Mouse (Mus musculus) heart, postnatal 0 days (tissue): ENCODE measurements around the gene Tbx10. TPM values are rescaled to one million over a fixed set of nuclear protein-coding genes. Genes with fewer than 3 reads are reported as not detected.

ENCODE experiments used
- ATAC-seq: fragments of 200-750 bp; cut with Nextera tagmentation; 2 replicates; pipeline ENCODE4 v1.8.0; 2017; ENCODE audit warnings: low read depth, moderate number of reproducible peaks, moderate library complexity; ENCODE audit not compliant: insufficient read depth
- DNase-seq: peaks from one replicate; pipeline ENCODE4 v3.0.0-alpha.2; 2016; ENCODE audit warnings: low spot score
- H3K27ac ChIP-seq: fragments of 300-500 bp; sonication (generic); 2 replicates; pipeline ENCODE4 v1.5.1; 2014; ENCODE audit warnings: low read depth, mild to moderate bottlenecking
- H3K27me3 ChIP-seq: fragments of 300-500 bp; sonication (generic); 2 replicates; pipeline ENCODE4 v1.6.1; 2014; ENCODE audit warnings: low read length, mixed read lengths; ENCODE audit not compliant: control insufficient read depth, insufficient read depth
- H3K36me3 ChIP-seq: fragments of 300-500 bp; sonication (generic); replicated peaks from 2 replicates; pipeline ENCODE4 v1.6.1; 2014; ENCODE audit warnings: low read length, mixed read lengths; ENCODE audit not compliant: control insufficient read depth, insufficient read depth
- H3K4me1 ChIP-seq: fragments of 300-500 bp; sonication (generic); 2 replicates; pipeline ENCODE4 v1.6.1; 2014; ENCODE audit warnings: antibody characterized with exemption; ENCODE audit not compliant: control insufficient read depth, insufficient read depth
- H3K4me2 ChIP-seq: fragments of 300-500 bp; sonication (generic); 2 replicates; pipeline ENCODE4 v1.6.1; 2014; ENCODE audit warnings: low read depth, mild to moderate bottlenecking, low read length, moderate library complexity
- H3K4me3 ChIP-seq: fragments of 300-500 bp; sonication (generic); 2 replicates; pipeline ENCODE4 v1.5.1; 2014; ENCODE audit warnings: low read depth, low read length
- H3K9ac ChIP-seq: fragments of 300-500 bp; sonication (generic); replicated peaks from 2 replicates; pipeline ENCODE4 v1.6.1; 2014; ENCODE audit warnings: low read depth, low read length, mixed read lengths
- H3K9me3 ChIP-seq: fragments of 300-500 bp; sonication (generic); replicated peaks from 2 replicates; pipeline ENCODE4 v1.6.1; 2016; ENCODE audit warnings: low read length; ENCODE audit not compliant: control insufficient read depth
- CTCF ChIP-seq: IDR thresholded peaks from 2 replicates; pipeline ENCODE4 v1.5.1; 2016; ENCODE audit warnings: antibody characterized with exemption, control low read depth, low read depth
- EP300 ChIP-seq: IDR thresholded peaks from 2 replicates; pipeline ENCODE4 v1.6.1; 2016; ENCODE audit warnings: antibody characterized with exemption, low read depth
- WGBS: fragments of 180-500 bp; shearing (Covaris S2); extraction: QIAGEN DNeasy Blood & Tissue Kit; methylation state at CpG from one replicate; pipeline ENCODE4 v1.1.7; 2014; 5-methylcytosine and 5-hydroxymethylcytosine counted together
- polyA plus RNA-seq: library from polyadenylated mRNA; unstranded; fragments of >200 nt; fragmentation: Nextera tagmentation; extraction: Ambion mirVana; gene quantifications from 2 replicates; pipeline ENCODE4 v1.2.1, GENCODE M21; 2015
- total RNA-seq: library from RNA; depleted of rRNA; stranded (reverse); fragments of >200 nt; gene quantifications from 2 replicates; pipeline ENCODE4 v1.2.3, GENCODE M21; 2014; ENCODE audit warnings: low replicate concordance; rRNA removed

Gene Tbx10
- total RNA-seq (not detected in 2 replicates), polyA plus RNA-seq (not detected in 2 replicates)

- Histone ChIP-seq H3K4me2 (no peak within 1 kb of the TSS), H3K4me1 (no peaks in the 10 kb centered on the region), H3K27me3 (no peaks in the 10 kb centered on the region), H3K4me3 (no peak within 1 kb of the TSS), H3K36me3 (no peaks in the 10 kb centered on the region), H3K9me3 (no peaks in the 10 kb centered on the region), H3K27ac (no peak within 1 kb of the TSS), H3K9ac (no peak within 1 kb of the TSS)
- ATAC-seq, result no peak
- 48% methylated on average over 5 of the region's 5 CpGs for WGBS
- no peak for DNase-seq
- TF ChIP-seq CTCF, result no peak
- no peak for TF ChIP-seq EP300
Measured at GRCm38 (mm10) chr19:3992416-3992815, at the start of gene Tbx10. Gene Tbx10 (plus strand): TSS chr19:3992752.

GRCm38 (mm10) chr19:3942986-3943735 is 49.4 kb upstream of the Tbx10 start:
- H3K9ac ChIP-seq, result no peak overlapping the region
- peak overlapping the region; percentile 38; the same call in 1 of the 2 replicates for H3K4me2 ChIP-seq
- H3K4me1 ChIP-seq, result 0 out of 2 replicates have a peak, but pooled peaks cover 6% of the 10 kb centered on the region
- no peak for DNase-seq
- no peaks in the 10 kb centered on the region for H3K9me3 ChIP-seq
- H3K27ac ChIP-seq, result no peak overlapping the region
- TF ChIP-seq CTCF, result no peak
- TF ChIP-seq EP300, result no peak
- ATAC-seq, result no peak
- H3K4me3 ChIP-seq, result no peak overlapping the region
- 21% methylated on average over 27 of the region's 27 CpGs for WGBS
- no peaks in the 10 kb centered on the region for H3K27me3 ChIP-seq
- 0 out of 2 replicates have a peak, but pooled peaks cover under 1% of the 10 kb centered on the region for H3K36me3 ChIP-seq

GRCm38 (mm10) chr19:3945872-3946564 is 46.5 kb upstream of the Tbx10 start:
- Histone ChIP-seq H3K27ac (peak overlapping the region; percentile 63), H3K4me3 (no peak overlapping the region), H3K4me1 (0 out of 2 replicates have a peak, but pooled peaks cover 6% of the 10 kb centered on the region), H3K9ac (no peak overlapping the region), H3K4me2 (no peak overlapping the region), H3K9me3 (no peaks in the 10 kb centered on the region), H3K36me3 (peaks cover 6% of the 10 kb centered on the region; the same call in 1 of the 2 replicates), H3K27me3 (no peaks in the 10 kb centered on the region)
- TF ChIP-seq EP300, result peak; percentile 68
- no peak for TF ChIP-seq CTCF
- ATAC-seq (peak; percentile 93), DNase-seq (peak; percentile 72)
- 12% methylated on average over 10 of the region's 10 CpGs for WGBS

- Histone ChIP-seq H3K36me3 (peaks cover 6% of the 10 kb centered on the region; the same call in 1 of the 2 replicates), H3K4me3 (no peak overlapping the region), H3K27me3 (no peaks in the 10 kb centered on the region), H3K27ac (peak overlapping the region; percentile 63), H3K9me3 (no peaks in the 10 kb centered on the region), H3K4me2 (no peak overlapping the region), H3K4me1 (0 out of 2 replicates have a peak, but pooled peaks cover 6% of the 10 kb centered on the region), H3K9ac (no peak overlapping the region)
- DNase-seq, result peak; percentile 53
- peak; percentile 66 for ATAC-seq
- 14% methylated on average over 2 of the region's 2 CpGs for WGBS
- TF ChIP-seq EP300 (no peak), CTCF (peak; percentile 94)
Measured at GRCm38 (mm10) chr19:3946715-3947114, 45.8 kb upstream of the Tbx10 start.

GRCm38 (mm10) chr19:3947813-3948212 is 44.7 kb upstream of the Tbx10 start:
- Histone ChIP-seq H3K27me3 (no peaks in the 10 kb centered on the region), H3K4me2 (no peak overlapping the region), H3K27ac (no peak overlapping the region), H3K9me3 (no peaks in the 10 kb centered on the region), H3K4me1 (0 out of 2 replicates have a peak, but pooled peaks cover 6% of the 10 kb centered on the region), H3K4me3 (no peak overlapping the region), H3K9ac (no peak overlapping the region), H3K36me3 (peaks cover 6% of the 10 kb centered on the region; the same call in 1 of the 2 replicates)
- no peak for TF ChIP-seq CTCF
- no peak for TF ChIP-seq EP300
- DNase-seq, result no peak
- no peak for ATAC-seq
- 76% methylated on average over 3 of the region's 3 CpGs for WGBS
